Mouse (Mus musculus) small intestine, adult 2 months (tissue): ENCODE data around the gene Arnt2.

Experiments used
- CTCF ChIP-seq: fragments of 200-500 bp; IDR thresholded peaks from 2 replicates; pipeline ENCODE4 v1.5.1; 2012; ENCODE audit warnings: low read depth, mild to moderate bottlenecking, control low read depth, inconsistent platforms, low read length, moderate library complexity, mixed read lengths; ENCODE audit not compliant: insufficient replicate concordance, insufficient read length; ENCODE audit errors: extremely low read depth
- POLR2A ChIP-seq: fragments of 200-500 bp; IDR thresholded peaks from 2 replicates; pipeline ENCODE4 v1.6.1; 2012; ENCODE audit warnings: low read depth, mild to moderate bottlenecking, control low read depth, inconsistent platforms, low read length, moderate library complexity

DNA sequence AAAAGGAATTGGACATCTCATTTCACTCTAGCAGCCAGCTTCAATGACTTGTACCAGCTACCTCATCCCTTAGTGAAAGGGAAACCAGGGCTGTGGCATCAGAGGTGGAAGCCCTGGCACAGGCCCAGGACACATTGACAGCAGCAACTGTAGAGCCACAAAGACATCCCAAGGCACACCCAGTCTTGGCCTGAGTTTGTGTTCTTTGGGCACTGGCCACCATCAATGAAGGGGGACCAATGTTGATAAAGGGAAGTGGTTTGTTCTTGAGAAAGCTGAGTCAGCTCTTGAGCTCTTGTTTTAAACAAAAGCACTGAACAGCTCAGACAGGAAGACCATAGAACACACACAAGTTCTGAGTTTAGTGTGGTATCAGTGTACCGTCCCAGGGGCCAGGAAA lies 130.7 kb downstream of the Arnt2 start:
- no peak for TF ChIP-seq CTCF
- TF ChIP-seq POLR2A, result no peak
